Mouse (Mus musculus): ENCODE measurements around the gene Olfr31.

Gene Olfr31

DNA sequence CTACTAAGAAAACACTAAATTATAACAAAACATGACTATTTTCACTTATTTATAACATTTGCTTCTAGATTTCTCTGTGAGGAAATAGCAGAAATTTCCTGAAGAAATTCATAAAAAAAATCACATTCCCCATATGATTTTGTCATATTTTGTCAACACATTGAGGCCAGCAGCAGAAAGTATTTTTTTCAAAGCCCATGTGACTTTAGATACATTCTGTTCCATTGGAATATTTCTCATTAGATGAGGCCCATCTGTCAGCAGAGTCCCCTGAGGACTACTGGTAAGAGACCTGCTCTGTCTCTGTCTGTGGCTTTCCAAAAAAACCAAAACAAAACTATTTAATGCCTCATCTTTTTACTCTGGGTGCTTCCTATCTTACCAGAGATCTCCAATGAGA lies at the start of gene Olfr31:
Gene Olfr31 (plus strand): TSS at position 301 of the 400 bp plus-strand sequence.
- DNase-seq (ENCODE audit: low spot score in 2 of 2): no peak

DNA sequence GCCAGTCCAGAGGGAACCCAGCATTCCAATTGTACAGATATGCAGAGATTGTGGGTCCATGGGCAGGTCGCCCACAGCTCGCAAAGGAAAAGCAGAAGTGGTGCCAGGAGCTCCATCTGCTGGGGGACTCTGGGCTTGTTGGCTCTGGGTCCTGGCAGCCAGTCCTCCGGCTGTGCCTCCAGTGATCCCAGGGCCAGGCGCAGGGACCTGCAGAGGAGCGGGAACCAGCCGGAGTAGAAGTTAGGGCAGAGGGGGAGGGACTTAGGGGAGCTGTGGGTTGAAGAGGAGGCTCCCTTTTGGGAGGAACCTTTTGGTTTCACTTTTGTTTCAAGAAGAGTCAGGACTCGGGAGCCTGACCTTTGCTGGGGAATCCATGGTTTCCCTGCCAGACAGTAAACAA lies 28.2 kb upstream of the Olfr31 start:
- peak in 1 of 2 experiments; percentile 25 for DNase-seq (ENCODE audit: low spot score in 2 of 2)

DNA sequence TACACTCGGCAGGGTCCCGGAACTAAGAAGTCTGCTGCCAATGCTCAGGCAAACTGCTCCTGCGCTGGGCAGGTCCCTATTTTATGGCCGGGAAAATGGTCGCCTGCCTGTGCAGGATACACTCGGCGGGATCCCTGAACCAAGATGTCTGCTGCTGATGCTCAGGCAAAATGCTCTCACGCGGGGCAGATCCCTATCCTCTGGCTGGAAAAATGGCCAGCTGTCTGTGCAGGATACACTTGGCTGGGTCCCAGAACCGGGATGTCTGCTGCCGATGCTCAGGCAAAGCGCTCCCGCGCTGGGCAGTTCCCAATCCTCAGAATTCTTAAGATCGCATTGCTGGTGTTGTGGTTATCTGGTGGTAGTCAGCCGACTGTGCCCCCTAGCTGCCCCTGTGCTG lies 13.7 kb upstream of the Olfr31 start:
- DNase-seq (ENCODE audit: low spot score in 2 of 2): no peak

DNA sequence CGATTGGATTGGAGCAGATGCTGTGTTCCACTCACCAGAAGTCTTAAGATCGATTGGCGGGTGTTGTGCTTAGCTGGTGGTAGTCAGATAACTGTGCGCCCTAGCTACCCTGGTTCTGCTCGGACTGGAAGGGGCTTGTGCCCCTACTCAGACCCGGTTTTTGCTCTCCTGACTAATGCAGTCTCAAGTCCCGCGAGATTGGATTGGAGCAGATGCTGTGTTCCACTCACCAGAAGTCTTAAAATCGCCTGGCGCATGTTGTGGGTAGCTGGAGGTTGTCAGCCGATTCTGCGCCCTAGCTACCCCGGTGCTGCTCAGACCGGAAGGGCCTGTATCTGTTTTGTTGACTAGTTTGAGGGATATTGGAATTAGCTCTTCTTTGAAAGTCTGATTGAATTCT lies 13.2 kb upstream of the Olfr31 start:
- DNase-seq (ENCODE audit: low spot score in 2 of 2): no peak

DNA sequence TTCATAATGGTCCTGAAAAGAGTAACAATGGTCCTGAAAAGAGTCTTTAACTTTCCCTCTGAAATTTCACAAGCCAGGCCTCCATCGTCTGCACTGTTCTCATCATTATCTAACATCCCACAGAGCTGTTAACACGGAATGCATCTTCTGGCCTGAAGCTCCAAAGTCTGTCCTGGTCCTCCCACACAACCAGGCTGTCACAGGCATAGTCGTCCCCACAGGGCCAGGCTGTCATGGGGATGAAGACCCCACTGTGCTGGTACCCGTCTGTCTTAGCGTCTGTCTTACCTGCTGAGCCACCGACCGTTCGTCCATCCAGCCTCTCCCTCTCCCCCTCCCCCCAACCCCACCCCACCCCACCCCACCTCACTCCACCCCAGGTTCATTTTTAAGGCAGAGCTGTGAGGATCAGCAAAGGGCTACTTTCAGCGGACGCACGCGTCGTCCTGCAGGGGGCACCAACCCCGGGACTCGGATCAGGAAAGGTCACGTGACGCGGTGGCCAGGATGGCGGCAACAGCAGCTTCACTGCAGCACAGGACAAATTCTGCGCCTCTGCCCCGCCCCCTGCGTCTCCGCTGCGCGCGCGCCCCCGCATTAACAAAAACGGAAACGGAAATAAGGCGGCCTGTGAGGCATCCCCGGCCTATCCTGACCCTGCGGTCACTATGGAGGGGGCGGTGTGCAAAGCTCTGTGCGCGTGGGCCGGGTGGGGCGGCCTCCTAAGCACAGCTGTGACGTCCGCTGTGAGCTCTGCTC lies 22.7 kb downstream of the Olfr31 start:
- DNase-seq (ENCODE audit: low spot score in 2 of 2): peak; percentile 74 to 94

DNA sequence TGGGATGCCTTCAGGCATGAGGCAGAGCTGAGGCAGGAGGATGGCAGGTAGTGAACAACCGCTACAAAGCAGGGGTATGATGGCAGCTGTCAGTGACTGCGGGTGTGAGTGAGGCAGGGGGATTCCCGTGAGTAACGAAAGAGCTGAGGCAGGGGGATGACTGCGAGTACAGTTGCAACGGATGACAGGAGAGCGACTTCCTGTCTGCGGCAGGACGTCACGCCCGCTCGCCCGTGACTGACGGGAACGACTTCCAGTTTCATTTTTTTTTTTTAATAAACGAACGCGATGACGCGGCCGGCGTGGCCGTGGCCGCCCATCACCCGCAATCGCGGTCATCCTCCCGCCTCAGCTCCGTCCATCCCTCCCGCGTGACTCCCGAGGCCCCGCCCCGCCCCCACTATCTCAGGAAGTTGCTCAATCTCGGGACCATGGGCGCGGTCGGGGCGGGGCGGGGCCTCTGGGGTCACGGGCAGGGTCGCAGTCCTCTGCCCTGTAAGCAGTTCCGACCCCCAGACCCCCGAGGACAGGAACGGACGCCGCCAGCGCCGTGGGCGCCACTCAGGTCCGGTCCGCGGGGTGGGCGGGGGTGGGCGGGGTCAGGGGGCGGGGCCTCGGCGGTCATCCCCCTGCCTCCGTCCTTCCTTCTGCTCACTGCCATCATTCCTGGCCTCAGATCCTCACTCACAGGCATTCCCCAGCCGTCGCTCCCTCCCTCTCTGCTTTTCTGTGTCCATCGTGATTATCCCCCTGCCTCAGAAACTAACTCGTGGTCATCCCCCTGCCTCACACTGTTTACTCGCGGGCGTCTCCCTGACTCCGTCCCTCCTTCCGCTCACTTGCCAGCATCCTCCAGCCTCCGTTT lies 23.6 kb downstream of the Olfr31 start, which contains the start of gene Il3ra:
Gene Il3ra (plus strand): TSS at position 328 of the 865 bp plus-strand sequence.
- peak; percentile 54 to 80 for DNase-seq (ENCODE audit: low spot score in 2 of 2)

DNA sequence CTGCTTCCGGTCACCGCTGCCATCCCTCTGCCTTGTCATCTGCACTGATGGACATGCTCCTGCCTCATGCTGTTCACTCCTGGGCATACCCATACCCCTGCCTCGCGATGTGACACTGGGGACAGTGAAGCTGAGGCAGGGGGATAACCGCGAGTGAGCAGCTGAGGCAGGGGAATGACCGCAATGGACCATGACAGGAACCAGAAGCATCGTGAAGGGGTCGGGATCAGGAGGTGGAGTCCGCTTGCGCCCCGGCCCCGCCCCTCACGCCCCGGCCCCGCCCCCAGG lies 24.1 kb downstream of the Olfr31 start:
- peak in 1 of 2 experiments; percentile 45 for DNase-seq (ENCODE audit: low spot score in 2 of 2)

DNA sequence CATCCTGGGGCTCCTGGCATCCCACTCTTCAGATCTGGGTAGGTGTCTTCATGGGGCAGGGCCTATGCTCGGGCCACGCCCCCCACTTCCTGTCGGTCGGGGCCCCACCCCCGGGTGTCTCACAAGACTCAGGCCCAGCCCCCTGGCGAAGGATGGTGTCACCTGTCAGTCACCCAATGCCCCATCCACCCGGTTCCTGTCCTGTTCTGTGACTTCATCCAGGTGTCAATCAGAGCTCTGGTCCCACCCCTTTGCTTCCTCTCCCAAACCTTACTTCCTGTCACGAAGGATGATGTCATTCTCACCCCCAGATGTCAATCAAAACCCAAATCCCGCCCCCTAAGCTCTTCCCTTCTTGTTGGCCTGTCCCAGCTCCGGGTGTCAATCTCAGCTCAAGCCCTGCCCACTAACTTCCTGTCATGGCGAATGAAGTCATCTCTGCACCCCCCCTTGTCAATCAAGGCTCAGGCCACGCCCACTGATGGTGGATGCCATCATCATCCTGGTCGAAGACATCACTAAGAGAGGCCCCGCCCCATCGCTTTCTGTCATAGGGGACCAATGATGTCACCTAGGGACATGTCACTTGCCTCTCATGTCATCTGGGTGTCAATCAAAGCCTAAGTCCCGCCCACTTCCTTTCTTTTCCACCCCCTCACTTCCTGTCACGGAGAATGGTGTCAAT lies 24.7 kb downstream of the Olfr31 start:
- DNase-seq (ENCODE audit: low spot score in 2 of 2): peak in 1 of 2 experiments; percentile 50

DNA sequence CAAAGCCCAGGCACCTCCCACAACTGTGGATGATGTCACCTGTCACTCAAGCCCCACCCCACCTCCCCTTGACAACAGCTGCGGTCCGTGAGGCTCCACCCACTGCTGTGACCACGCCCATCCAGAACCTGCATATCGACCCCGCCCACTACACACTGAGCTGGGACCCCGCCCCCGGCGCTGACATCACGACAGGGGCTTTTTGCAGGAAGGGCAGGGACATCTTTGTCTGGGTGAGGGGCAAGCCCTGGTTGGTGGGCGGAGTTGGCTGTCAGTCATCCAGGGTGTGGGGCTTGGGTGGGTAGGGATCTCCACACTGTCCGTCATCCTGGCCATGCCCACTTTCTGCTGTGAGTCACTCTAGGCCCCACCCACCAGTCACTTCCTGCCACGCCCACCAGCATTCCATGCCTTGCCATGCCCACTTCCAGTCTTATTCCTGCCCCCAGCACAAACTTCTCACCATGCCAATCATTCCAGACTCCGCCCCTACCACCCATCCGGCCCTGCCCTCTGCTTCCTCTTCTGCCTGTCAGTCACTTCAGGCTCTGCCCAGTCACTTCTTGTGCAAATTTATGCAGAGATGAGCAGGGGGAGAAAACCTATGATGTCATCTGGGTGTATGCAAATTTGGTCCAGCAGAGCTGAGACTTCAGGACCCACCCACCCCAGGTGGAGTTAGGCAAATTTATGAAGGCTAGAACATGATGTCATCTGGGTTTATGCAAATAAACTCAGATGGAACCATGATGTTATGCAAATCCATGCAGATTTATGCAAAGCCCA lies 25.4 kb downstream of the Olfr31 start:
- peak in 1 of 2 experiments; percentile 49 for DNase-seq (ENCODE audit: low spot score in 2 of 2)

DNA sequence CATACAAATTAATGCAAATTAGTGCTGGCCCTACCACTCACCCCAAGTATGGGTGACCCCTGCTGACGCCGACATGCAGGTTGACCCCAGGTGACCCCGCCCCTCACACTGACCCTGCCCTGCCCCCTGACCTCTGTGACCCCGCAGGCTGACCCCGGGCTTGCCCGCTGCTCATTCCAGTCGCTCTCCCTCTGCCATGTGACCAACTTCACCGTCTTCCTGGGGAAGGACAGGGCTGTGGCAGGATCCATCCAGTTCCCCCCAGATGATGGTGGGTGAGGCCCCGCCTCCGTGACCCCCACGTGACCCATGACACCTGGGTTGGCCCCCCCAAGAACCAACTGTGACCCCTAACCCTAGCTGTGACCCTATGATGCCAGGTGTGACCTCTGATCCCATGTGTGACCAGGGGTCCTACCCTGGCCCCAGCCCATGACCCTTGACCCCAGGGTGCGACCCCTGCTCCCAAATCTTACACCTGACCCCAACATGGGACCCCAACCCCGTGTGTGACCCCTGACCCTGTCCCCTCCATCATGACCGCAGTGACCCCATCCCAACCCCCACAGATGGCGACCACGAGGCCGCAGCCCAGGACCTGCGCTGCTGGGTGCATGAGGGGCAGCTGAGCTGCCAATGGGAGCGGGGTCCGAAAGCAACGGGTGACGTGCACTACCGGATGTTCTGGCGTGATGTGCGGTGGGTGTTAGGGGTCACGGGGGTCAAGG lies 26.2 kb downstream of the Olfr31 start:
- DNase-seq (ENCODE audit: low spot score in 2 of 2): peak in 1 of 2 experiments; percentile 21

DNA sequence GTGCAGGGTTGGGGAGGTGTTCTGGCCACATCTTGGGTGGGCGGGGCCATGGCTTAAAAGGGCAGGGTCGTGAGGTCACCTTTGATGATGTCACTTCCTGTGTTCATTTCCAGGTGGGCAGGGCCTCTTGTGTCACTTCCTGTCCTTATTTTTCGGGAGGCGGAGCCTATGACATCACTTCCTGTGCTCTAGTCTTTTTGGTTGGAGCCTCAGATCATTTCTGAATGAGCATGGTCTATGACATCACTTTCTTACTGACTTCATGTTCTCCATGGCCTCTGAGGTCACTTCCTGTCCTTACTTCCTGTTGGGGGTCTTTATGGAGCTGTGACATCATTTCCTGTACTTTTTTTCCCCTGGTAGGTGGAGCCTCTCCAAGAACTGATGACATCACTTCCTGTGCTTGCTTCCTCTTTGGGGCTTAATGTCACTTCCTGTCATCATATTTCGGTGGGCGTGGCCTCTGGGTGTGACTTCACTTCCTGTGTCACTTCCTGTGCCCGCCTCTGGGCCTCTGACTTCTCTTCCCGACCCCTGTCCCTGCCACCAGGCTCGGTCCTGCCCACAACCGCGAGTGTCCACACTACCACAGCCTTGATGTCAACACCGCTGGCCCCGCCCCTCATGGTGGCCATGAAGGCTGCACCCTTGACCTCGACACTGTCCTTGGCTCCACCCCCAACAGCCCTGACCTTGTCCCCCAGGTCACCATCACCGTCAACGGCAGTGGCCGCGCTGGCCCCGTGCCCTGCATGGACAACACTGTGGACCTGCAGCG lies 27.0 kb downstream of the Olfr31 start:
- peak in 1 of 2 experiments; percentile 31 for DNase-seq (ENCODE audit: low spot score in 2 of 2)

DNA sequence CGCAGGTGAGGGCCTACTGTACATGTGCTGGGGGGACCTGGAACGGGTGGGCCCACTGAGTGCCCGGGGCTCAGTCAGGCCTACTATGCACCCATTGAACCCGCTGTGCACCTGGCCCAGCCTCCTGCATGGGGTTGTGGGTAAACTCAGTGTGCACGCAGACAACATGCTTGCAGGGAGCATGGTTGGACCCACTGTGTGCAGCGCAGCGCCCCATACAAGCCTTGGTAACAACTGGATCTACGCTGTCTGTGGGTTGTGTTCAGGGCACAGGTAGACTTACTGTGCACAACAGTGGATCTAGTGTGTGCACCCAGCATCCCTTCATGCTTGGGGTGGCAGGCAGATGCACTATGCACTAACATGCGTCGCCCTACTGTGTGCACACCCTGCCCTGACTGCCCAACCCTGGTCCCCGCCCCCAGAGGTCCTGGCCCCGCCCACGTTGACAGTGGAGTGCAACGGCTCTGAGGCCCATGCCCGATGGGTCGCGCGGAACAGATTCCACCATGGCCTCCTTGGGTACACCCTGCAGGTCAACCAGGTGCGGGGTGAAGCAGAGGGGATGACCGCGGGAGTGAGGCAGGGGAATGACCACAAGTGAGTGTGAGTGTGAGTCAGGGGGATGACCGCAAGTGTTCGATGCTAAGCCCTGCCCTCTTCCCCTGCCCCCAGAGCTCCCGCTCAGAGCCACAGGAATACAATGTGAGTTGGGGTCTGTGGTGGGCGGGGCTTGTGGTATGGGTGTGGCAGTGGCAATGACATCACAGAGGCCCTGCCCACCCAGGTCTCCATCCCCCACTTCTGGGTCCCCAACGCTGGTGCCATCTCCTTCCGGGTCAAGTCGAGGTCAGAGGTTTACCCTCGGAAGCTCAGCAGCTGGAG lies 27.9 kb downstream of the Olfr31 start:
- DNase-seq (ENCODE audit: low spot score in 2 of 2): peak in 1 of 2 experiments; percentile 25

DNA sequence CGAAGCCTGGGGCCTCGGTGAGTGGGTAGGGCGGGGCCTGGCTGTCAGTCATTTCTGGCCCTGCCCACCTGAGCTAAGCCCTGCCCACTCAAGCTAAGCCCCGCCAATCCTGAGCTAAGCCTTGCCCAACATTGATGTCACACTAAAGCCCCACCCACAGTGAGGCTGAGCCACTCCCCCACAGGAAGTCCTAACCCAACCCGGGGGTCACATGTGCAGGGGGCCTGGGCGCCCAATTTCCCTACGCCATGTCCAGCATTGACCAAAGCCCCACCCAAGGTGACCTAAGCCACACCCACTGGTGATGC lies 28.5 kb downstream of the Olfr31 start:
- peak in 1 of 2 experiments; percentile 15 for DNase-seq (ENCODE audit: low spot score in 2 of 2)

DNA sequence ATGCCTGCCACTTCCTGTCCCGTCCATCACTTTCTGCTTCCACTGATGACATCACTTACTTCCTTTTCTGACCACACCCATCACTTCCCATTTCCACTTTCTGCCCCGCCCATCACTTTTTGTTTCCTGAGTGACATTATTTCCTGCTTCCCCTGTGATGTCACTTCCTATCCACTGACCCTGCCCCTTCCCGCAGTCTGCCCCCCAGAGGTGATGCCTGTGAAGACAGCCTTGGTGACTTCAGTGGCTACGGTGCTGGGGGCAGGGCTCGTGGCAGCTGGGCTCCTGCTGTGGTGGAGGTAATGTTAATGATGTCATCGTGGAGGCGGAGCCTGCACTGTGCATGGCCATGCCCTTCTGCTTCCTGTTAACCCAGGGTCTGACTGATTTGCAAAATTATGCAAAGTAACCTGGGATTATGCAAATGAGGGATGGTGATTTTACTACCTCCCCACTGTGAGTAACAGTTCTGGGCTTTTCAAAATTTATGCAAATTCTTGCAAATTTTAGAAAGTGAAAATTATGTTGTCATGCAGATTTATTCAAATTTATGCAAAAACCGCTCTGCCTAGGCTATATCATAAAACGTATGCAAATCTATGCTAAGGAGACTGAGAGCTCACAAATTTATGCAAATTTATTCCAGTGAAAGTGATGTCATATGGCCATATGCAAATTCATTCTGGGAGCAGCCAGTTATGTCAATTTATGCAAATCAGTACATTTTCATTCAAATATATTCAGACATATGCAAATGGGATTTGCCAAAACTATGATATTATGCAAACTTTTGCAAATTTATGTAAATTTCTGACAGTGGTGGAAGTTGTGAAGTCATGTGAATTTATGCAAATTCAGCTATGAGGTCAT lies 29.3 kb downstream of the Olfr31 start:
- peak in 1 of 2 experiments; percentile 24 for DNase-seq (ENCODE audit: low spot score in 2 of 2)

DNA sequence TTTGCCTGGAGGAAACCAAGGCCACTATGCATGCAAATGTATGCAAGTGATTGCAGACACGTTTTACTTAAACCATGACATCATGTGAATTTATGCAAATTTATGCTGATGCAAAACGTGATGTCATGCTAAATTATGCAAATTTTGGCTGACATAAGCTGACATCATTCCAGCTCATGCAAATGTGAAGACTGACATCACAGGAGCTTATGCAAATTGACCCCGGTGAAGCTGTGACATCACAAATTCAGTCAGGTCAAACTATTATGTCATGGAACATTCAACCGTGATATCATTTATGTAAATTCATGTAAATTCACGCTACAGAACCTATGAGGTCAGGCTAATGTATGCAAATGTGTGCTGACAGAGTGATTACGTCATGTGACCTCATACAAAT lies 30.0 kb downstream of the Olfr31 start:
- no peak for DNase-seq (ENCODE audit: low spot score in 2 of 2)

DNA sequence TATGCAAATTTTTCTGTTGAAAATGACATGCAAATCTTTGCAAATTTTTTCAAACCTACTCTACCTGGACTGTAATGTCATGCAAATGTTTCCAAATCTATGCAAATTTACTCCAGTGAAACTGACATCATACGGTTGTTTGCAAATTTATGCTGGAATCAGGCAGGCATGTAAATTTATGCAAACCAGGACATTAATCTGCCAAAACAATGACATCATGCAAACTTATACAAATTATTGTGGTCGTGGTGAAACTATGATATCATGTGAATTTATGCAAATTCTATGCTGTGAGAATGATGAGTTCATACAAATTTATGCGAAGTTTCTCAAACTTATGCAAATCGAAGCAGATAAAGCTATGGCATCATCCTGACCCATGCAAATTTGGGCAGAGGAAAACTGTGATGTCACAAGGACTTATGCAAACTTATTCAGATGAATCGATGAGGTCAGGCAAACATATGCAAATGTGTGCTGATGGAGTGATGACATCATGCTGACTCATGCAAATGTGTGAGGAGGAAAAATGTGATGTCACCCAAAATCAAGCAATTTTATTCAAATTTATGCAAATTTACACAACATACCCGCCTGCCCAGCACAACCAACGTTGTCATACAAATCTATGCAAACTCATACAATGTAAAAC lies 30.6 kb downstream of the Olfr31 start:
- DNase-seq (ENCODE audit: low spot score in 2 of 2): no peak

DNA sequence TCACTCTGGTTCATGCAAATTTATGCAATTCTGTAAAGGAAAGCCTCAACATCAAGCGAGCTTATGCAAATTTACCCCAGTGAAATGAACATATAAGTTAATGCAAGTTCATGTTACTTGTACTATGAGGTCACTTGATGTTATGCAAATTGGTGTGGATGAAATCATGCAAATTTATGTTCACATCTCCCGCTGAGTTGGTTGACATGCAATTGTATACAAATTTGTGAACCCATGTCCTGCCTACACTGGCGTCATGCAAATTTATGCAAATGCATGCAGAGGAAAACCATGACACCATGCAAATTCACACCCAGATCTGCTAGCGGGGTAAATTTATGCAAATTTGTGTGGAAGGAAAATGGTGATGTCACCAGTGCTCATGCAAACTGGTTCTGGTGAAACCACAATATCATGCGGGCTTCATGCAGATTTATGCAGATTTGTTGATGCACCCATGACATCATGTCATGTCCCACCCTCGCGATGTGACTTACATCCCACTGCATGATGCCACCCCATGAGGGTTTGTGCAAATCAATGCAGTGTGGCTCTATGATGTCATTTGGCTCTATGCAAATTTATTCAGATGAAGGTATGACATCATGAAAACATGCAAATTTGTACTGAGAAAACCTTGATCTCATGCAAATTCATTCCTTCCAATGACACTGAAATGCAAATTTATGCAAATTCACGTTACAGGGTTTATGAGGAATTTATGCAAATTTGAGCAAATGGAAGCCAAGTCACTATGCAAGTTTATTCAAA lies 31.3 kb downstream of the Olfr31 start:
- no peak for DNase-seq (ENCODE audit: low spot score in 2 of 2)
